Mouse (Mus musculus) hindbrain, embryonic 11.5 days (tissue): ENCODE measurements at regions not wholly inside any gene's neighbourhood (a gene's known extent, or its start where the extent isn't known, plus 50 kb on each side); places are given as distances from the start of the nearest gene placed in this dataset.
"Not testable (repeated sequence)": the region's sequence is repeated elsewhere in the genome, so short reads cannot be mapped to it uniquely, and the experiment has no call there.

ENCODE experiments used
- ATAC-seq: fragments of 200-750 bp; cut with Nextera tagmentation; 2 replicates; pipeline ENCODE4 v1.8.0; 2017; ENCODE audit warnings: mild to moderate bottlenecking, moderate TSS enrichment, moderate library complexity; ENCODE audit not compliant: low FRiP score
- DNase-seq: peaks from one replicate; pipeline ENCODE4 v3.0.0-alpha.2; 2015; ENCODE audit warnings: low spot score
- H3K27ac ChIP-seq: fragments of 300-500 bp; sonication (generic); 2 replicates; pipeline ENCODE4 v1.5.1; 2014; ENCODE audit warnings: mild to moderate bottlenecking, low read depth, low read length
- H3K27me3 ChIP-seq: fragments of 300-500 bp; sonication (generic); 2 replicates; pipeline ENCODE4 v1.6.1; 2014; ENCODE audit warnings: mild to moderate bottlenecking, low read length, moderate library complexity, mixed read lengths; ENCODE audit not compliant: control insufficient read depth, insufficient read depth
- H3K36me3 ChIP-seq: fragments of 300-500 bp; sonication (generic); 2 replicates; pipeline ENCODE4 v1.6.1; 2014; ENCODE audit warnings: mild to moderate bottlenecking, low read length, moderate library complexity, mixed read lengths; ENCODE audit not compliant: control insufficient read depth, insufficient read depth
- H3K4me1 ChIP-seq: fragments of 300-500 bp; sonication (generic); replicated peaks from 2 replicates; pipeline ENCODE4 v1.6.1; 2014; ENCODE audit warnings: low read length, mixed read lengths; ENCODE audit not compliant: control insufficient read depth, insufficient read depth
- H3K4me2 ChIP-seq: fragments of 300-500 bp; sonication (generic); replicated peaks from 2 replicates; pipeline ENCODE4 v1.6.1; 2014; ENCODE audit warnings: mild to moderate bottlenecking, low read depth, low read length
- H3K4me3 ChIP-seq: fragments of 300-500 bp; sonication (generic); 2 replicates; pipeline ENCODE4 v1.5.1; 2014; ENCODE audit warnings: low read depth, low read length
- H3K9ac ChIP-seq: fragments of 300-500 bp; sonication (generic); 2 replicates; pipeline ENCODE4 v1.6.1; 2014; ENCODE audit warnings: low read depth, low read length
- H3K9me3 ChIP-seq: fragments of 300-500 bp; sonication (generic); 2 replicates; pipeline ENCODE4 v1.6.1; 2016; ENCODE audit warnings: low read length; ENCODE audit not compliant: control insufficient read depth
- WGBS: fragments of 180-500 bp; shearing (Covaris S2); extraction: QIAGEN DNeasy Blood & Tissue Kit; methylation state at CpG from one replicate; pipeline ENCODE4 v1.1.7; 2014; 5-methylcytosine and 5-hydroxymethylcytosine counted together

DNA sequence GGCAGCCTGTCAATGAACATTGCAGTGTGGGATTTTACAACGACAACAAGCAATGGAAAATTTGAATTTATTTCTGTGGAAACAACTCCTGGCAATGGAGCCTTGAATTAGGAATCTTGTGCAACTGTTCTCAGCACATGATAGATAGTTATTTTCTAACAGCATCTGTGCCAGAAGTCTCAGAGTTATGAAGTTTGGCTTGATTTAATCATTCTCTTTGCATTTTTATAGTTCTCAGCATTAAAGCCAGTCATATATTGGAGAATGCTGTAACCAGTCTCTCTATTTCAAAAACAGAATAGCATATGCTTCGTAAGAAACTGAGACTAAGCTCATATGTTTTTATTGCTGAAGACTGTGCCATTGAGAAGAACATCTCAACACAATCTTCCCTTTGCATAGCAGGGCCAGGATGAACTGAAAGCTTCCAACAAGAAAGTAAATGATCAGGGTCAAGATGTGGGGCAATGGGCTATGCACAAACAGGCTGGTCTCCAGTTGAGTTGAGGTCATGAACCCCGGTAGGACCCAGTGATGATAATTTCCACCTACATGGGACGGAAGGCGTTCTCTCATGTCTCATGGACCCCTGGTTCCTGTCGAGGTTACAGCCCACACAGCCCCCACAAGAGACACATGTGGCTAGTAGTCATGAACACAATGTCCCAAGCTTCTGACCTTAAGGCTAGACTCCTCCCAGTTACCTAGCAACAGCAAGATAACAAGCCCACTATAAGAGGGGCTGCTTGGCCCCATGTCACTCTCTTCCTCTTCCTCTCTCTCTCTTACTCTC, 89.0 kb upstream of the Sec61g start:
- no peak for DNase-seq
- Histone ChIP-seq H3K9ac (no peak overlapping the region), H3K27me3 (no peaks in the 10 kb centered on the region), H3K9me3 (no peaks in the 10 kb centered on the region), H3K27ac (no peak overlapping the region), H3K36me3 (no peaks in the 10 kb centered on the region), H3K4me1 (no peaks in the 10 kb centered on the region), H3K4me3 (no peak overlapping the region), H3K4me2 (no peak overlapping the region)
- no peak for ATAC-seq
- WGBS: 80% methylated on average over 6 of the region's 6 CpGs

DNA sequence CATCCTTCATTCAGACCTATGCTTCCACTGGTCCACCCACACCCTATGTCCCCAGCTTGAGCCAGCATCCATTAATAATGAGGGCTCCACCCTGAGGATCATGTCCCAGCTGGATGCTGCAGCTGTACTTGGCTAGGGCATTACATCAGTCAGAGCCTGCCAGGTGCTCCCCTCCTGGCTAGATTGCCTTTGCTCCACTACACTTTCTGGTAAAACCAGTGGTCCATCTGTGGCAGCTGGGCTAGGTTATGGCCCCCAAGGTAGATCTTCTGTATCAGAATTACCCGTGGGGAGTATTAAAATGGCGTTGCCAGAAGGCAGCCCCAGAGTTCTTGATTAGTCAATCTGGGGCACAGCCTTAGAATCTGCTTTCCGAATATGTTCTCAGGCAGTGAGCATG, 94.7 kb upstream of the Sec61g start:
- DNase-seq (no peak), ATAC-seq (no peak)
- no peak overlapping the region for H3K27ac ChIP-seq
- no peaks in the 10 kb centered on the region for H3K27me3 ChIP-seq
- H3K4me1 ChIP-seq: no peaks in the 10 kb centered on the region
- H3K4me3 ChIP-seq: no peak overlapping the region
- no peak overlapping the region for H3K4me2 ChIP-seq
- H3K9me3 ChIP-seq: no peaks in the 10 kb centered on the region
- 81% methylated on average over 3 of the region's 3 CpGs for WGBS
- H3K36me3 ChIP-seq: no peaks in the 10 kb centered on the region
- no peak overlapping the region for H3K9ac ChIP-seq

DNA sequence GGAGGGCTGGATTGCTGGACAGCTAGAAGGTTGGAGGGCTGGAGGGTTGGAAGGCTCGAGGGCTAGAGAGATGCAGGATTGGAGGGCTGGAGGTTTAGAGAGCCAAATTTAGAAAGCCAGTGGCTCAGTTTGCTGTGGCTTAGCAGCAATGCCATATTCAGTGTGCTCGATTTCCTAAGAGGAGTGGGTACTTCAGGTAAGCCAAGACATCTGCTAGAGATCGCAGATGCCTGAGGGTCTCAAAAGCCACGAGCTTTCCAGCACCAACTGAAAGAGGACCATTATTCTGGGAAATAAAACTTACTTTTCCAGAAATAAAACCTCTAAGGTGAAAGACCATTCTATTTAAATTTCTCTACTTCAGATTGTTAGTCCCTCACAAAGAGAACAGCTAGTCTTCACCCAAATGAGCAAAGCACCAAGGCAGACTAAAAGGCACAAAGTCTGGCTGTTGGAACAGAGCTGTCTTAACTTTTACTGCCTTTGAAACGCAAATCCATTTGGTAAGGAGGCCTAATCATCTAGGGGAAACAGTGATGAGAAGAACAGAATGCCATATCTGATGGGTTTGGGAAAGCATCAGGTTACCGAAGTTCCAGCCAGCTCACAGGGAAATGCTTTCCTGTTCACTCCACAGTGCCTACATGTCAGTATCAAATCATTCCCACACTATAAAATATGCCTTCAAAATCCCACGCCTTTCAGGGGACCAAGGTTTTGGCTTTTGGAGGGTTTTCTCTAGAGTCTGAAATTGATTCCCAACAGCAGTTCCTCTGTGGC, 98.3 kb upstream of the Sec61g start:
- 74% methylated on average over 7 of the region's 7 CpGs for WGBS
- no peaks in the 10 kb centered on the region for H3K9me3 ChIP-seq
- no peak overlapping the region for H3K4me3 ChIP-seq
- no peak overlapping the region for H3K27ac ChIP-seq
- DNase-seq: no peak
- ATAC-seq: no peak
- H3K36me3 ChIP-seq: no peaks in the 10 kb centered on the region
- H3K9ac ChIP-seq: no peak overlapping the region
- no peak overlapping the region for H3K4me2 ChIP-seq
- H3K4me1 ChIP-seq: no peaks in the 10 kb centered on the region
- H3K27me3 ChIP-seq: no peaks in the 10 kb centered on the region

DNA sequence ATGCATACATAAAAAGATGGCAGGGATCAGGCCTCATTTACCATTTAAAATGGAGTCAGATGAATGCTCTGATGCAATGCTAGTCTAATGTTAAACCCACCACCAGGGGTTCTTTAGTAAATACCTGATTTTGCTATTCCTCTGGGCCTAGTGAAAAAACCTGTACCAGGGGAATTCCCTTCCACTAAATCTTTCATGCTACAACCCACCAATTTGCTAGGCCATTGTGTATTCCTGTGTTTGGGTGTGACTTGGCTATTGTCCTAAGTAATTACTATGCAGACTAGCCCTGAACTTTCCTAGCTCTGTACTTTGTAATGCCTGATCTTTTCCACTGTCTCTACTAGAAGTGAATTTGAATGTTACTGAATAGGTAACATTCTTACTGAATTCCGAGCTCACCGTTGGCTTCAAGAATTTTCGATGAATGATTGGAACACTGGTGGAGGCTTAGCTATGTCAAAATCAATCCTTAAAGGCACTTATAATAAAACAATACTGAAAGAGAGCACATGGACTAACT, 99.7 kb upstream of the Sec61g start:
- ATAC-seq, H3K9ac ChIP-seq, H3K4me2 ChIP-seq, H3K36me3 ChIP-seq, H3K27ac ChIP-seq, H3K4me3 ChIP-seq, H3K4me1 ChIP-seq, H3K27me3 ChIP-seq, H3K9me3 ChIP-seq, DNase-seq: not testable (repeated sequence)
- WGBS: 86% methylated on average over 3 of the region's 3 CpGs

DNA sequence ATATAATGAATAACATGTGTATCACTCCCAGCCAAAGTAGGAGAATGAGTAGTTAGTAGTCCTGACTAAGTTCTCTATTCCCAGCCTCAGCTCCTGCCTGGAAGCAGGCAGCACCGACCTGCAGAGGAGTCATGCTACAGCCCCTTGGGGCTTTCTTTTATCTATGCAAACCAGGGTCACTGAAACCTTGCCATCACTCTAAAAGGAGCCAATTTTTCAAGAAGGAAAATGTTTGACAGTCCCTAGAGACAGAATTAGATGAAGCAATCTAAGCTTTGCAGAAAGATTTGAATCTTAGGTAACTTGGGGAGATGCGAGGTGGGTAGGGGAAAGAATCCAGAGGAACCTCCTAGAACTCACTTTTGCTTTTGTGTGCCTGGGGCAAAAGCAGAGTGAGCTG, 103.5 kb upstream of the Sec61g start:
- ATAC-seq (no peak), DNase-seq (no peak)
- WGBS: 76% methylated on average over 2 of the region's 2 CpGs
- Histone ChIP-seq H3K4me1 (no peaks in the 10 kb centered on the region), H3K27me3 (no peaks in the 10 kb centered on the region), H3K4me2 (no peak overlapping the region), H3K9ac (no peak overlapping the region), H3K27ac (no peak overlapping the region), H3K36me3 (no peaks in the 10 kb centered on the region), H3K9me3 (no peaks in the 10 kb centered on the region), H3K4me3 (no peak overlapping the region)

DNA sequence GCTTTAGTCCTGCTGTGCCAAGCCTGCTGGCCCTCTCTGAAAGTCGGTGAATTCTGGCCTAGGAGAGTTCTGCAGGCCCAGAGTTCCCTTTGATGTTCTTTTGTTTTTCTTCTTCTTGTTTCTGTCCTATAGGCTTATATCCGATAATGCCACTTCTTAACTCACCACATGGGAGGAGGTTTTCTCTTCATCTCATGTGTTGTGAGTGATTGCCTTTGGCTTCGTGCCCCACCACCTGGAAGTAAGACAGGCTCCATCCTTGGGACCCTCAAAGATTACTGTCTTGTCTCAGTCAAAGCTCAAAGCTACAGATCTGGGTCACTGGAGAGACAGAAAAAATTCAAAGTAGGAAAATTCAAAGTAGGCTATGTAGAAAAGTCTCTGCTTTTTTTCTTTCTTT, 104.2 kb upstream of the Sec61g start:
- ATAC-seq (no peak), DNase-seq (no peak)
- no peaks in the 10 kb centered on the region for H3K27me3 ChIP-seq
- no peaks in the 10 kb centered on the region for H3K36me3 ChIP-seq
- WGBS: 77% methylated on average over 3 of the region's 3 CpGs
- H3K4me3 ChIP-seq: no peak overlapping the region
- no peak overlapping the region for H3K4me2 ChIP-seq
- no peak overlapping the region for H3K9ac ChIP-seq
- no peaks in the 10 kb centered on the region for H3K4me1 ChIP-seq
- no peak overlapping the region for H3K27ac ChIP-seq
- no peaks in the 10 kb centered on the region for H3K9me3 ChIP-seq

DNA sequence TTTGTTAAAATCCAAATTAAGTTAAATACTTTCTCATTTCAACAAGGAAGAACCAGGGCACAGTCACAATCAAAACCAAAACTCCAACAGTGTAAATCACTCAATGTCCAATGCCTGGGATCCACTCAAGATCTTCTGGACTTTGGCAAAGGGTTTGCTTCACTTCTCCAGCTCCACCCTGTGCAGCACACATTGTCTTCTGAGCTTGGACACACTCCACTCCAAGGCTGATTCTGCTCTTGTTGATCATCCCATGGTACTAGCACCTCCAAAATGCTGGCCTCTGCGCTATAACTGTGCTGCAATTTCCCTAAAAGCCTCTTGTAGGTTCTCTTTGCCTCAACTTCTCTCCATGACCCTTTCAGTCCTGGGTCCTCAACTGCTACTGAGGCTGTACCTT, 111.5 kb upstream of the Sec61g start:
- H3K9me3 ChIP-seq: no peaks in the 10 kb centered on the region
- WGBS: 100% methylated on average over 1 of the region's 1 CpGs
- ATAC-seq (no peak), DNase-seq (no peak)
- no peak overlapping the region for H3K9ac ChIP-seq
- no peak overlapping the region for H3K4me2 ChIP-seq
- H3K27me3 ChIP-seq: no peaks in the 10 kb centered on the region
- H3K36me3 ChIP-seq: no peaks in the 10 kb centered on the region
- H3K4me3 ChIP-seq: no peak overlapping the region
- H3K4me1 ChIP-seq: no peaks in the 10 kb centered on the region
- H3K27ac ChIP-seq: no peak overlapping the region

DNA sequence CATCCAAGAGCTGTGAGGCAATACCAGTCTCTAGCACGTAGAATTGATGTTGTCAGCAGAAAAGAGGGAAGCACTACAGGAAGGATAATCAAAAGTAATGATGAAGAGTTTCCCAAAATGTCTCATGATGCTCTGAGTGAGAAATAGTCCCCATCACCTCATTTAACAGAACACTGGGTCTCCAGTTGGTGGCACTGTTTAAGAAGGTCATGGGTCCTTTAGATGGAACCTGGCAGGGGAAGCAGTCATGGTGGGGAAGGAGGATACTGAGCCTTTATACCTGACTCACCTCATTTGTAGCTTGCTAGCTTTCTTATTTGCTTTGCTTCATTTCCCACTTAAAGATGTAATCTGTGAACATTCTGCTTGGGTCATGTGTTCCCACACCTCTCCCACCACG, 115.4 kb upstream of the Sec61g start:
- DNase-seq: no peak

More for the DNA sequence above, 115.4 kb upstream of the Sec61g start:
- 84% methylated on average over 2 of the region's 2 CpGs for WGBS
- Histone ChIP-seq H3K4me1 (no peaks in the 10 kb centered on the region), H3K27me3 (no peaks in the 10 kb centered on the region), H3K27ac (no peak overlapping the region), H3K9ac (no peak overlapping the region), H3K4me2 (no peak overlapping the region), H3K4me3 (no peak overlapping the region), H3K9me3 (no peaks in the 10 kb centered on the region), H3K36me3 (no peaks in the 10 kb centered on the region)
- no peak for ATAC-seq
